Mouse (Mus musculus) MEL (cell line): Measurements from ENCODE around the gene Ndufa10. TPM values are rescaled to one million over a fixed set of nuclear protein-coding genes. Genes with fewer than 3 reads are reported as not detected.
A peak's percentile ranks its signal among the peaks of the same experiment; 100 is the strongest.

ENCODE experiments used
- DNase-seq: peaks from one replicate; pipeline ENCODE4 v3.0.0; 2011; ENCODE audit warnings: low read depth, low spot score
- H3K27ac ChIP-seq: 2 replicates; pipeline ENCODE4 v1.5.1; 2012; ENCODE audit warnings: low read depth, mild to moderate bottlenecking, control low read depth, low read length, moderate library complexity; ENCODE audit not compliant: control insufficient read depth
- H3K27me3 ChIP-seq, 2 experiments: fragments of 150-350 bp in 1 of 2; sonication (generic) in 1 of 2; 2 replicates each; pipeline ENCODE4 v1.6.1; 2012; ENCODE audit warnings: low read length in 2 of 2, mild to moderate bottlenecking in 2 of 2, improper control_type of control experiment in 1 of 2, moderate library complexity in 1 of 2; ENCODE audit not compliant: insufficient read depth in 2 of 2, control insufficient read depth in 1 of 2
- H3K36me3 ChIP-seq, 2 experiments: 2 replicates each; pipeline ENCODE4 v1.6.1; 2012 to 2014; ENCODE audit warnings: low read length in 2 of 2, improper control_type of control experiment in 1 of 2, inconsistent platforms in 1 of 2, mild to moderate bottlenecking in 1 of 2; ENCODE audit not compliant: insufficient read depth in 2 of 2, control insufficient read depth in 1 of 2
- H3K4me1 ChIP-seq, 2 experiments: fragments of 150-350 bp in 1 of 2; sonication (generic) in 1 of 2; 2 replicates each; pipeline ENCODE4 v1.6.1; 2012; ENCODE audit warnings: low read length in 2 of 2, improper control_type of control experiment in 1 of 2, mild to moderate bottlenecking in 1 of 2; ENCODE audit not compliant: insufficient read depth in 2 of 2, control insufficient read depth in 1 of 2
- H3K4me3 ChIP-seq, 2 experiments: fragments of 150-350 bp in 1 of 2; sonication (generic) in 1 of 2; 2 replicates each; pipeline ENCODE4 v1.5.1; 2012; ENCODE audit warnings: low read depth in 2 of 2, low read length in 2 of 2, mild to moderate bottlenecking in 2 of 2, moderate library complexity in 2 of 2, control low read depth in 1 of 2, improper control_type of control experiment in 1 of 2; ENCODE audit not compliant: control insufficient read depth in 1 of 2, insufficient read depth in 1 of 2
- H3K79me2 ChIP-seq: 2 replicates; pipeline ENCODE4 v1.6.1; 2012; ENCODE audit warnings: mild to moderate bottlenecking, low read length, moderate library complexity; ENCODE audit not compliant: control insufficient read depth, poor library complexity, insufficient read depth
- H3K9ac ChIP-seq: 2 replicates; pipeline ENCODE4 v1.6.1; 2012; ENCODE audit warnings: low read depth, mild to moderate bottlenecking, control low read depth, low read length, moderate library complexity; ENCODE audit not compliant: control insufficient read depth, poor library complexity, severe bottlenecking
- H3K9me3 ChIP-seq: fragments of 150-350 bp; sonication (generic); replicated peaks from 2 replicates; pipeline ENCODE4 v1.6.1; 2012; ENCODE audit warnings: mild to moderate bottlenecking, low read length, improper control_type of control experiment, moderate library complexity; ENCODE audit not compliant: insufficient read depth
- BHLHE40 ChIP-seq: IDR thresholded peaks from 2 replicates; pipeline ENCODE4 v1.6.1; 2012; ENCODE audit warnings: low read depth, mild to moderate bottlenecking, inconsistent platforms, low read length, improper control_type of control experiment, borderline replicate concordance
- CHD1 ChIP-seq: IDR thresholded peaks from 2 replicates; pipeline ENCODE4 v1.6.1; 2012; ENCODE audit warnings: low read depth, mild to moderate bottlenecking, inconsistent platforms, low read length, improper control_type of control experiment
- CHD2 ChIP-seq: IDR thresholded peaks from 2 replicates; pipeline ENCODE4 v1.6.1; 2011; ENCODE audit warnings: low read length, improper control_type of control experiment
- CTCF ChIP-seq, 3 experiments: IDR thresholded peaks in 2 of 3; conservative IDR thresholded peaks in 1 of 3; 2 replicates each; pipeline ENCODE4 v1.5.1; 2011 to 2012; ENCODE audit warnings: low read length in 3 of 3, low read depth in 2 of 3, mild to moderate bottlenecking in 2 of 3, improper control_type of control experiment in 1 of 3, inconsistent platforms in 1 of 3, mixed read lengths in 1 of 3, moderate library complexity in 1 of 3; ENCODE audit not compliant: control insufficient read depth in 1 of 3, insufficient read depth in 1 of 3, poor library complexity in 1 of 3, severe bottlenecking in 1 of 3
- E2F4 ChIP-seq: IDR thresholded peaks from 2 replicates; pipeline ENCODE4 v1.6.1; 2011; ENCODE audit warnings: low read depth, low read length, improper control_type of control experiment, borderline replicate concordance
- ELF1 ChIP-seq: IDR thresholded peaks from 2 replicates; pipeline ENCODE4 v1.6.1; 2014; ENCODE audit warnings: low read depth, mild to moderate bottlenecking, inconsistent platforms, low read length, improper control_type of control experiment, moderate library complexity
- EP300 ChIP-seq, 2 experiments: IDR thresholded peaks; 2 replicates each; pipeline ENCODE4 v1.6.1; 2011; ENCODE audit warnings: improper control_type of control experiment in 2 of 2, low read length in 2 of 2, low read depth in 1 of 2, mild to moderate bottlenecking in 1 of 2
- GABPA ChIP-seq: IDR thresholded peaks from 2 replicates; pipeline ENCODE4 v1.6.1; 2012; ENCODE audit warnings: low read depth, mild to moderate bottlenecking, inconsistent platforms, low read length, improper control_type of control experiment, moderate library complexity
- HCFC1 ChIP-seq: IDR thresholded peaks from 2 replicates; pipeline ENCODE4 v1.6.1; 2012; ENCODE audit warnings: low read depth, mild to moderate bottlenecking, inconsistent platforms, low read length, improper control_type of control experiment, moderate library complexity
- JUND ChIP-seq: IDR thresholded peaks from 2 replicates; pipeline ENCODE4 v1.6.1; 2011; ENCODE audit warnings: low read depth, mild to moderate bottlenecking, improper control_type of control experiment, low read length
- KAT2A ChIP-seq: conservative IDR thresholded peaks from 2 replicates; pipeline ENCODE4 v1.6.1; 2012; ENCODE audit warnings: low read depth, low read length, improper control_type of control experiment, inconsistent platforms
- MAFK ChIP-seq: IDR thresholded peaks from 2 replicates; pipeline ENCODE4 v1.6.1; 2011; ENCODE audit warnings: low read depth, mild to moderate bottlenecking, low read length, improper control_type of control experiment, borderline replicate concordance
- MAX ChIP-seq: IDR thresholded peaks from 2 replicates; pipeline ENCODE4 v1.6.1; 2011; ENCODE audit warnings: low read length, improper control_type of control experiment
- MAZ ChIP-seq: IDR thresholded peaks from 2 replicates; pipeline ENCODE4 v1.6.1; 2012; ENCODE audit warnings: low read depth, mild to moderate bottlenecking, inconsistent platforms, low read length, improper control_type of control experiment
- MEF2A ChIP-seq: IDR thresholded peaks from 2 replicates; pipeline ENCODE4 v1.6.1; 2014; ENCODE audit warnings: low read depth, mild to moderate bottlenecking, inconsistent platforms, low read length, improper control_type of control experiment; ENCODE audit not compliant: poor library complexity, insufficient replicate concordance, severe bottlenecking; ENCODE audit errors: extremely low read depth
- MXI1 ChIP-seq: IDR thresholded peaks from 2 replicates; pipeline ENCODE4 v1.6.1; 2011; ENCODE audit warnings: mild to moderate bottlenecking, low read depth, low read length, improper control_type of control experiment
- MYB ChIP-seq: IDR thresholded peaks from 2 replicates; pipeline ENCODE4 v1.6.1; 2011; ENCODE audit warnings: mild to moderate bottlenecking, low read depth, low read length, improper control_type of control experiment
- MYC ChIP-seq: IDR thresholded peaks from 2 replicates; pipeline ENCODE4 v1.6.1; 2011; ENCODE audit warnings: low read depth, mild to moderate bottlenecking, low read length, improper control_type of control experiment, moderate library complexity
- POLR2AphosphoS2 ChIP-seq: IDR thresholded peaks from 2 replicates; pipeline ENCODE4 v1.6.1; 2011; ENCODE audit warnings: low read length, improper control_type of control experiment
- POLR2AphosphoS5 ChIP-seq: IDR thresholded peaks from 2 replicates; pipeline ENCODE4 v1.6.1; 2012; ENCODE audit warnings: low read depth, borderline replicate concordance, mild to moderate bottlenecking, inconsistent platforms, low read length, moderate library complexity, mixed read lengths
- RAD21 ChIP-seq: IDR thresholded peaks from 2 replicates; pipeline ENCODE4 v1.6.1; 2011; ENCODE audit warnings: mild to moderate bottlenecking, low read depth, low read length, improper control_type of control experiment
- RCOR1 ChIP-seq: IDR thresholded peaks from 2 replicates; pipeline ENCODE4 v1.6.1; 2012; ENCODE audit warnings: low read depth, mild to moderate bottlenecking, inconsistent platforms, low read length, improper control_type of control experiment
- SIN3A ChIP-seq: IDR thresholded peaks from 2 replicates; pipeline ENCODE4 v1.6.1; 2012; ENCODE audit warnings: low read length, improper control_type of control experiment, inconsistent platforms
- SMC3 ChIP-seq: IDR thresholded peaks from 2 replicates; pipeline ENCODE4 v1.6.1; 2011; ENCODE audit warnings: low read depth, low read length, improper control_type of control experiment
- TAL1 ChIP-seq: IDR thresholded peaks from 2 replicates; pipeline ENCODE4 v1.6.1; 2012; ENCODE audit warnings: mild to moderate bottlenecking, inconsistent platforms, low read length, moderate library complexity, mixed read lengths
- TBP ChIP-seq: IDR thresholded peaks from 2 replicates; pipeline ENCODE4 v1.8.0; 2011; ENCODE audit warnings: low read depth, low read length, improper control_type of control experiment
- TCF12 ChIP-seq: IDR thresholded peaks from 2 replicates; pipeline ENCODE4 v1.6.1; 2014; ENCODE audit warnings: low read depth, mild to moderate bottlenecking, inconsistent platforms, low read length, improper control_type of control experiment, moderate library complexity
- UBTF ChIP-seq: IDR thresholded peaks from 2 replicates; pipeline ENCODE4 v1.6.1; 2012; ENCODE audit warnings: low read depth, mild to moderate bottlenecking, inconsistent platforms, low read length, improper control_type of control experiment, moderate library complexity, borderline replicate concordance; ENCODE audit not compliant: insufficient read depth
- USF1 ChIP-seq: IDR thresholded peaks from 2 replicates; pipeline ENCODE4 v1.6.1; 2014; ENCODE audit warnings: low read depth, mild to moderate bottlenecking, inconsistent platforms, low read length, improper control_type of control experiment, moderate library complexity
- USF2 ChIP-seq, 2 experiments: IDR thresholded peaks; 2 replicates each; pipeline ENCODE4 v1.6.1; 2011 to 2012; ENCODE audit warnings: improper control_type of control experiment in 2 of 2, low read length in 2 of 2, borderline replicate concordance in 1 of 2, inconsistent platforms in 1 of 2, low read depth in 1 of 2, mild to moderate bottlenecking in 1 of 2; ENCODE audit not compliant: insufficient read depth in 1 of 2
- ZC3H11A ChIP-seq: IDR thresholded peaks from 2 replicates; pipeline ENCODE4 v1.6.1; 2012; ENCODE audit warnings: low read depth, mild to moderate bottlenecking, inconsistent platforms, low read length, improper control_type of control experiment
- ZKSCAN1 ChIP-seq: IDR thresholded peaks from 2 replicates; pipeline ENCODE4 v1.6.1; 2012; ENCODE audit warnings: low read depth, mild to moderate bottlenecking, inconsistent platforms, low read length, improper control_type of control experiment, moderate library complexity
- ZMIZ1 ChIP-seq: IDR thresholded peaks from 2 replicates; pipeline ENCODE4 v1.6.1; 2012; ENCODE audit warnings: low read depth, mild to moderate bottlenecking, inconsistent platforms, low read length, improper control_type of control experiment, moderate library complexity
- polyA plus RNA-seq, 2 experiments: library from polyadenylated mRNA; stranded (reverse) in 1 of 2; unstranded in 1 of 2; fragments of >175 nt in 1 of 2; fragments of >200 nt in 1 of 2; gene quantifications; 2 replicates each; pipeline versions ENCODE4 v1.2.1 to v1.2.4; 2012; ENCODE audit warnings: low replicate concordance in 2 of 2, low read depth in 1 of 2; ENCODE audit not compliant: insufficient read length in 2 of 2, insufficient read depth in 1 of 2, missing spikeins in 1 of 2
- total RNA-seq: library from RNA; depleted of rRNA; stranded (reverse); fragments of 300-350 nt; gene quantifications from 2 replicates; pipeline ENCODE4 v1.2.3, GENCODE M21; 2012; rRNA removed

Gene Ndufa10
- 214 and 228 TPM in 2 replicates for total RNA-seq
- polyA plus RNA-seq: 100 to 1,000 TPM; 533 to 873 TPM

DNA sequence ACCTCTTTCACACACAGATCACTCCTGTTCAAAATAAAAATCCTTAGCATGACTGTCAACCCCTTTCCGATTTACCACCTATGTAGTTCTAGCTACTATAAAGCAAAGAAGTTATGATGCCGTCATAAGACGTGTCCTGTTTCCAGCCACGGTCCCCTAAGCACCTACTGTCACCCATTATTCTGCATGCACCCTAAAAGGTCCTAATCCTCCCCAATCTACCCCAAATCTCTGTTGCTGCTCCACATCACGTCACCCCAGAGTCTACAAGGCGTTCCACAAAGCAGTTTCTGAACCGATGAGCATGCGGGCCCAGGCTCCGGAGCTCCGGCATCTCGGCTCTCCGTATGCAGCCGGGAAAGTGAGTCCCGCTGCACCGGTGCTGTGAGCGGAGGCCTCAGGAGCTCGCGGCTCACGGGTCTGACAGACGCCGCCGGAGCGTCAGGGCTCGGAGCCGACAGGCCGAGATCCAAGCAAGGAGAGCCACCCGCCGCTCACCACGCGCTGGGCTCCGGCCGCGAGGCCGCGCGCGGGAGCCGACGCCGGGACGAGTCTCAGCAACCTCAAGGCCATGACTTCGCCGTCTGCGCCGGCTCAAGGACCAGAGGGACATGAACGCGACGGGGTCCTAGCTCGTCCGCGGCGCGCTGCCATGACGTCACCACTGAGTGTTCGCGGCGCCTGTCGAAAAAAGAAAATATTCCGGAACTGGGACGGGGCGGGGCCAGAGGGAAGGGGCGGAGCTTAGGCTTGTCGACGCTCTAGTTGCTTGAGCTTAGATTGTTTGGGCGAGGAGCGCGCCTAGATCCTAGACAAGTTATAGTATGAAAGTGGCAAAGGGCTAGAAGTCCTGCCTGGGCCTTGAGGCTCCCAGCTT, at the start of gene Ndufa10:
Gene Ndufa10, minus strand, starts transcription at position 696 of the 877 bp plus-strand sequence.
- Histone ChIP-seq H3K4me1 (peaks cover 3 to 6% of the 10 kb centered on the region in 2 experiments; a peak in 2 of 4 replicates), H3K27me3 (peaks cover 4 to 6% of the 10 kb centered on the region in 2 experiments), H3K36me3 (peaks cover 4 to 10% of the 10 kb centered on the region in 2 experiments), H3K9me3 (no peaks in the 10 kb centered on the region), H3K79me2 (peaks cover 18% of the 10 kb centered on the region), H3K4me3 (peak within 1 kb of the TSS; percentile 79 to 92), H3K9ac (peak within 1 kb of the TSS; percentile 87), H3K27ac (peak within 1 kb of the TSS; percentile 59)
- peak; percentile 98 for DNase-seq
- TF ChIP-seq SIN3A: peak; percentile 99
- TF ChIP-seq ZKSCAN1: no peak
- 0 out of 2 replicates have a peak, but pooled peaks have one; percentile 4 for TF ChIP-seq E2F4
- TF ChIP-seq CHD1: no peak
- no peak for TF ChIP-seq RAD21
- peak; percentile 11; the same call in 1 of the 2 replicates for TF ChIP-seq MEF2A
- TF ChIP-seq MXI1: peak; percentile 97
- TF ChIP-seq TAL1: no peak
- no peak for TF ChIP-seq MAFK
- TF ChIP-seq SMC3: no peak
- no peak for TF ChIP-seq ZMIZ1
- no peak for TF ChIP-seq RCOR1
- TF ChIP-seq KAT2A: peak; percentile 94
- peak; percentile 73 for TF ChIP-seq TCF12
- TF ChIP-seq CHD2: no peak
- TF ChIP-seq ZC3H11A: 0 out of 2 replicates have a peak, but pooled peaks have one; percentile 4
- TF ChIP-seq MAX: peak; percentile 92
- TF ChIP-seq GABPA: no peak
- TF ChIP-seq POLR2AphosphoS5: 0 out of 2 replicates have a peak, but pooled peaks have one; percentile 23
- TF ChIP-seq UBTF: no peak
- no peak for TF ChIP-seq BHLHE40
- peak; percentile 74 for TF ChIP-seq TBP
- TF ChIP-seq MYB: no peak
- TF ChIP-seq ELF1: peak; percentile 97
- no peak for TF ChIP-seq CTCF (IDR thresholded peaks at IDR 0.05 in 2 of 3, conservative IDR thresholded peaks at IDR 0.05 in 1 of 3; ENCODE audit: control insufficient read depth in 1 of 3, insufficient read depth in 1 of 3, low read depth in 2 of 3, low read length in 3 of 3, poor library complexity in 1 of 3, severe bottlenecking in 1 of 3)
- TF ChIP-seq POLR2AphosphoS2: peak; percentile 86
- TF ChIP-seq USF1: peak; percentile 15; the same call in 1 of the 2 replicates
- TF ChIP-seq JUND: no peak; the same call in 1 of the 2 replicates
- TF ChIP-seq EP300 (IDR thresholded peaks at IDR 0.05; ENCODE audit: low read depth in 1 of 2, low read length in 2 of 2): peak in 1 of 2 experiments; percentile 30; a peak in 1 of 4 replicates
- peak; percentile 41; the same call in 1 of the 2 replicates for TF ChIP-seq MAZ
- peak; percentile 99 for TF ChIP-seq HCFC1
- peak; percentile 51; the same call in 1 of the 2 replicates for TF ChIP-seq MYC
- TF ChIP-seq USF2 (IDR thresholded peaks at IDR 0.05; ENCODE audit: borderline replicate concordance in 1 of 2, insufficient read depth in 1 of 2, low read depth in 1 of 2, low read length in 2 of 2): no peak
